Mouse (Mus musculus) ES-E14 (cell line): ENCODE data around the gene Zcrb1. TPM values are rescaled to one million over a fixed set of nuclear protein-coding genes. Genes with fewer than 3 reads are reported as not detected.

Experiments
- DNase-seq: peaks from one replicate; pipeline ENCODE4 v3.0.0-alpha.2; 2013; ENCODE audit warnings: low read depth, low spot score
- H3K27ac ChIP-seq: 2 replicates; pipeline ENCODE4 v1.5.1; 2012; ENCODE audit warnings: low read depth, mild to moderate bottlenecking, low read length, moderate library complexity, mixed read lengths; ENCODE audit not compliant: poor library complexity, insufficient read depth, severe bottlenecking
- H3K36me3 ChIP-seq: 2 replicates; pipeline ENCODE4 v1.6.1; 2012; ENCODE audit warnings: mild to moderate bottlenecking, low read length, moderate library complexity, mixed read lengths; ENCODE audit not compliant: control insufficient read depth, poor library complexity, insufficient read depth, severe bottlenecking
- H3K4me1 ChIP-seq, 2 experiments: fragments of 150-350 bp in 1 of 2; sonication (generic) in 1 of 2; 2 replicates each; pipeline ENCODE4 v1.6.1; 2012; ENCODE audit warnings: low read length in 2 of 2, mild to moderate bottlenecking in 1 of 2, mixed read lengths in 1 of 2; ENCODE audit not compliant: control insufficient read depth in 2 of 2, insufficient read depth in 2 of 2, poor library complexity in 1 of 2
- H3K4me3 ChIP-seq, 2 experiments: fragments of 150-350 bp in 1 of 2; sonication (generic) in 1 of 2; 2 replicates each; pipeline ENCODE4 v1.5.1; 2012; ENCODE audit warnings: low read length in 2 of 2, low read depth in 1 of 2, mild to moderate bottlenecking in 1 of 2, mixed read lengths in 1 of 2; ENCODE audit not compliant: insufficient read depth in 1 of 2, poor library complexity in 1 of 2, severe bottlenecking in 1 of 2
- H3K9ac ChIP-seq: 2 replicates; pipeline ENCODE4 v1.6.1; 2012; ENCODE audit warnings: low read depth, mild to moderate bottlenecking, low read length, mixed read lengths; ENCODE audit not compliant: poor library complexity, insufficient read depth, severe bottlenecking
- H3K9me3 ChIP-seq: fragments of 150-350 bp; sonication (generic); 2 replicates; pipeline ENCODE4 v1.6.1; 2012; ENCODE audit warnings: low read depth, mild to moderate bottlenecking, low read length; ENCODE audit not compliant: control insufficient read depth, insufficient read depth
- CHD2 ChIP-seq: IDR thresholded peaks from 2 replicates; pipeline ENCODE4 v1.6.1; 2014; ENCODE audit warnings: mild to moderate bottlenecking, low read depth, low read length, inconsistent platforms
- HCFC1 ChIP-seq: IDR thresholded peaks from 2 replicates; pipeline ENCODE4 v1.6.1; 2012; ENCODE audit warnings: low read length, inconsistent platforms, borderline replicate concordance; ENCODE audit not compliant: insufficient read depth
- MAFK ChIP-seq: IDR thresholded peaks from 2 replicates; pipeline ENCODE4 v1.6.1; 2014; ENCODE audit warnings: mild to moderate bottlenecking, low read depth, low read length, inconsistent platforms; ENCODE audit not compliant: insufficient read depth
- ZC3H11A ChIP-seq: IDR thresholded peaks from 2 replicates; pipeline ENCODE4 v1.6.1; 2012; ENCODE audit warnings: low read depth, mild to moderate bottlenecking, inconsistent platforms, low read length, borderline replicate concordance
- ZNF384 ChIP-seq: IDR thresholded peaks from 2 replicates; pipeline ENCODE4 v1.6.1; 2012; ENCODE audit warnings: low read depth, low read length, inconsistent platforms
- in situ Hi-C, 2 experiments: fragments of 600-800 bp; cut with MboI; formaldehyde crosslinking; loops; one replicate each; pipeline ENCODE4 v1.15.1; 2025; ENCODE audit warnings: low sequenced_read_pairs in 2 of 2, inconsistent platforms in 1 of 2; ENCODE audit not compliant: unreplicated experiment in 2 of 2
- total RNA-seq: library from RNA; depleted of rRNA; stranded (reverse); fragments of 300-350 nt; gene quantifications from 2 replicates; pipeline ENCODE4 v1.2.3, GENCODE M21; 2012

The Zcrb1 gene
- total RNA-seq, 1 experiment: 34.8 TPM

DNA sequence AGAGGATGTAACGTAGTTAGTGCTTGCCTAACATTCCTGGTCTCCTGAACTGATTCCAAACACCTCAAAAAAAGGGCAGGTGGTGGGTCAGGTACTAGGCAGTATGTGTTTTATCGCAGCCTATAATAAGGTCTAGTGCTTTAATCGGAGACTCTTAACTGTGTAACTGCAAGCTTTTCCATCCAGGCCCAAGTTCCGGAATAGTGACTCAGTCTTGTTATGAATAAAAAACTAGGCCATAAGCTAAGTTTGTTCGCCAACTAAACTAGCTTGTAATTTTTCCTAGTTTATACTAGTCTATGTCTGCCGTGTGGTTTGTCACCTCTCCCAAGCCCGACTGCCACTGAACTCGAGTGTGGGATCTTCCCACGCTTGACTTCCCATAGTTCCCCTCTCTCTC is 16.3 kb upstream of the Zcrb1 start:
- in situ Hi-C loops: no loop called here
- Histone ChIP-seq H3K4me1 (no peaks in the 10 kb centered on the region), H3K9ac (no peak overlapping the region), H3K36me3 (peaks cover 5% of the 10 kb centered on the region), H3K27ac (no peak overlapping the region), H3K4me3 (no peak overlapping the region), H3K9me3 (no peaks in the 10 kb centered on the region)
- no peak for TF ChIP-seq ZC3H11A
- TF ChIP-seq HCFC1: no peak
- TF ChIP-seq CHD2: no peak
- DNase-seq: no peak

GRCm38 (mm10) chr15:93412445-93412844 is 14.3 kb upstream of the Zcrb1 start:
- in situ Hi-C loops: no loop called here
- no peak for TF ChIP-seq CHD2
- no peak for TF ChIP-seq MAFK
- no peak for TF ChIP-seq ZNF384
- TF ChIP-seq HCFC1: no peak
- no peak for TF ChIP-seq ZC3H11A
- no peak for DNase-seq
- no peak overlapping the region for H3K27ac ChIP-seq
- peaks cover 5% of the 10 kb centered on the region for H3K36me3 ChIP-seq
- H3K9me3 ChIP-seq: no peaks in the 10 kb centered on the region
- H3K4me1 ChIP-seq: no peaks in the 10 kb centered on the region
- H3K9ac ChIP-seq: no peak overlapping the region
- no peak overlapping the region for H3K4me3 ChIP-seq

- TF ChIP-seq MAFK (no peak), ZC3H11A (no peak), ZNF384 (no peak), CHD2 (no peak), HCFC1 (no peak)
- peaks cover 6% of the 10 kb centered on the region; the same call in 1 of the 2 replicates for H3K36me3 ChIP-seq
- H3K4me3 ChIP-seq: no peak overlapping the region
- H3K9ac ChIP-seq: no peak overlapping the region
- no peak for DNase-seq
- no peak overlapping the region for H3K27ac ChIP-seq
- no peaks in the 10 kb centered on the region for H3K9me3 ChIP-seq
- in situ Hi-C loops: no loop called here
- no peaks in the 10 kb centered on the region for H3K4me1 ChIP-seq
Observed at GRCm38 (mm10) chr15:93406492-93406891, 8.4 kb upstream of the Zcrb1 start.

DNA sequence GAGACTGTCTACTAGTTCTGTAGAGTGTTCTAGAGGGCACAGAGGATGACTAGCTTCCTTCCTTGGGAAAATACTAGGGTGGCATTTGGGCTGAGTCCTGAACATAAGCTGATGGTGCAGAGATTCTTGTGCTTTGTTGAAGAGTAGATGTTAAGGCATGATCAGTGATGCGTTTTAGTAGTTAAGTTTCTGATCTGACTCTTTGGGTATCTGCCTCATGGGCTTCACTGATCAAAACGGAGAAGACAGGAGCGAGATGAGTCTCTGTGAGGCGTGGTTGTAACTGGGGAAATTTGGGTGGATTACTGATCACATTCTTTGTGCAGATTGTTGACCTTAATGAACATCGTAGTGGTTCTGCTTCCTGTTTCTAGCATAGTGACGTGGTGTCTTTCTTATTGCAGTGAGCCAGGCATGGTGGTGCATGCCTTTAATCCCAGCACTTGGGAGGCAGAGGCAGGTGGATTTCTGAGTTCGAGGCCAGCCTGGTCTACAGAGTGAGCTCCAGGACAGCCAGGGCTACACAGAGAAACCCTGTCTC is 7.4 kb upstream of the Zcrb1 start:
- H3K27ac ChIP-seq: no peak overlapping the region
- H3K9ac ChIP-seq: no peak overlapping the region
- in situ Hi-C loops: no loop called here
- H3K36me3 ChIP-seq: 0 out of 2 replicates have a peak, but pooled peaks cover 3% of the 10 kb centered on the region
- TF ChIP-seq ZNF384: no peak
- no peak for TF ChIP-seq CHD2
- H3K9me3 ChIP-seq: no peaks in the 10 kb centered on the region
- DNase-seq: no peak
- no peak overlapping the region for H3K4me3 ChIP-seq
- H3K4me1 ChIP-seq: no peaks in the 10 kb centered on the region

DNA sequence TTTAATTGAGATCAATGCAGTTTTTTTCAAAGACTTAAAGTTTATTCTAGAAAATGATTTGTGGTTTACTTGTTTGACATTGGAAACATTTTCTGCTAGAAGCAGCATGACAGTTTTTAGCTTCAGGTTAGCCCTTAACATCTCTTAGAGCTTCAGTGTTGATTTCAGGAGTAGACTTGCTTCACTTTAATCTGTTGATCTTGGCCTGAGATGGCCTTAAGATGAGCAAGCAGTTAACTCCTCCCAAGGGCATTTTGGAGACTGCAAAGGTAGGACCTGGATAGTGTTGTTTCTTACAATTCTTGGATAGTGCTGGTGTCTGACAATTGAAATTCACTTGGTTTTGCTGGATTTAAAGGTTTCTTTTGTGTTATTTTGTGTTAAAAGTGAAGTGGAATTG is 6.7 kb upstream of the Zcrb1 start:
- no peaks in the 10 kb centered on the region for H3K4me1 ChIP-seq
- TF ChIP-seq HCFC1 (no peak), MAFK (no peak), ZC3H11A (no peak), ZNF384 (no peak), CHD2 (no peak)
- no peak overlapping the region for H3K27ac ChIP-seq
- 0 out of 2 replicates have a peak, but pooled peaks cover 3% of the 10 kb centered on the region for H3K36me3 ChIP-seq
- in situ Hi-C loops: no loop called here
- no peak overlapping the region for H3K4me3 ChIP-seq
- H3K9me3 ChIP-seq: no peaks in the 10 kb centered on the region
- DNase-seq: no peak
- no peak overlapping the region for H3K9ac ChIP-seq
